Mouse (Mus musculus) heart, adult 2 months (tissue): ENCODE data around the gene Rps3.

Experiments
- CTCF ChIP-seq: fragments of 200-600 bp; IDR thresholded peaks from 2 replicates; pipeline ENCODE4 v1.8.1; 2022; ENCODE audit warnings: antibody characterized with exemption, mild to moderate bottlenecking, moderate library complexity
- EP300 ChIP-seq: fragments of 200-500 bp; IDR thresholded peaks from 2 replicates; pipeline ENCODE4 v1.6.1; 2011; ENCODE audit warnings: low read depth, low read length, control low read depth; ENCODE audit not compliant: insufficient read depth
- POLR2A ChIP-seq: fragments of 200-500 bp; IDR thresholded peaks from 2 replicates; pipeline ENCODE4 v1.6.1; 2011; ENCODE audit warnings: mild to moderate bottlenecking, low read depth, low read length, control low read depth; ENCODE audit not compliant: insufficient read depth

DNA sequence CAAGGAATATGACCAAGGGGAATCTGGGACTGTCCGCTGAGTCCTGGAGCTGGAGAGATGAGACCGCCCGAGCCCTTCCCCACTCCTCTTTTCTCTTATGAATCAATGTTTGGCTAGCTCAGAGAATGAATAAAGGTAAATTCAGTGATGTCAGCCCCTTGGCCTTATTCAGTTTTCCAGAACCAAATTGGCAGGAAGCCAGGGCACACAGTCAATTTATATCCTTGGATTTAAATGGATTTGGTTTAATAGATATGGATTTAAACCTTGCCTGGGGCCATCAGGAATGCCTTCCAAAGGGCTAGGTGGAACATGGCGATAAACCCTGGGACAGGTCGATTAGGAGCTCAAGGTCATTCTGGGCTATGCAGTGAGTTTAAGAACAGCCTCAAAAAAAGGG, 6.2 kb upstream of the Rps3 start:
- TF ChIP-seq CTCF (no peak), POLR2A (no peak), EP300 (no peak)
